Mouse (Mus musculus) megakaryocyte, adult 5-6 weeks (primary cell): Measurements from ENCODE around the gene Gpr137. TPM values are rescaled to one million over a fixed set of nuclear protein-coding genes. Genes with fewer than 3 reads are reported as not detected.
A peak's percentile ranks its signal among the peaks of the same experiment; 100 is the strongest.

ENCODE experiments used
- ATAC-seq: 2 replicates; pipeline ENCODE4 v1.8.0; 2016; ENCODE audit warnings: mild to moderate bottlenecking, inconsistent platforms; ENCODE audit not compliant: poor library complexity, severe bottlenecking
- total RNA-seq, 2 experiments: library from RNA; stranded (forward) in 1 of 2; stranded (reverse) in 1 of 2; fragments of 153-499, 151-499 nt in 1 of 2; fragments of 221-1000, 200-1000 nt in 1 of 2; gene quantifications; 2 replicates each; pipeline versions ENCODE4 v1.2.3 to v1.2.4; 2015 to 2017

Gpr137 gene
- total RNA-seq, 2 experiments from 2014 or later: 10.2 to 18.4 TPM

- no peak for ATAC-seq
These were observed 19.2 kb downstream of the Gpr137 start for GRCm38 (mm10) chr19:6922901-6923735.

GRCm38 (mm10) chr19:6921647-6922567 lies 20.4 kb downstream of the Gpr137 start, which contains the start of gene Esrra:
TSS of gene Esrra (minus strand) at chr19:6921813.
- ATAC-seq: peak; percentile 91

- ATAC-seq: no peak
These were observed 21.3 kb downstream of the Gpr137 start for GRCm38 (mm10) chr19:6920741-6921636.

GRCm38 (mm10) chr19:6919876-6920740 lies 22.2 kb downstream of the Gpr137 start:
- no peak for ATAC-seq

- ATAC-seq: no peak
These were observed 22.8 kb downstream of the Gpr137 start for GRCm38 (mm10) chr19:6919431-6919830.

GRCm38 (mm10) chr19:6918321-6918720 lies 24.0 kb downstream of the Gpr137 start:
- no peak for ATAC-seq

GRCm38 (mm10) chr19:6916496-6916895 lies 25.8 kb downstream of the Gpr137 start:
- no peak for ATAC-seq

- ATAC-seq: no peak
These were observed 27.0 kb downstream of the Gpr137 start for GRCm38 (mm10) chr19:6915276-6915675.

- no peak for ATAC-seq
These were observed 27.7 kb downstream of the Gpr137 start for GRCm38 (mm10) chr19:6914540-6914939.

GRCm38 (mm10) chr19:6913991-6914390 lies 28.3 kb downstream of the Gpr137 start:
- ATAC-seq: no peak

- ATAC-seq: no peak
These were observed 29.2 kb downstream of the Gpr137 start for GRCm38 (mm10) chr19:6913036-6913435.

- ATAC-seq: no peak
These were observed 29.9 kb downstream of the Gpr137 start for GRCm38 (mm10) chr19:6912205-6912970.

- no peak for ATAC-seq
These were observed 30.9 kb downstream of the Gpr137 start for GRCm38 (mm10) chr19:6911101-6912074.

- ATAC-seq: peak; percentile 22
These were observed 32.0 kb downstream of the Gpr137 start for GRCm38 (mm10) chr19:6910306-6910705.

GRCm38 (mm10) chr19:6909507-6910289 lies 32.6 kb downstream of the Gpr137 start, which contains the start of the genes Trmt112 and Prdx5:
TSS of gene Trmt112 (plus strand) at chr19:6909698.
TSS of gene Prdx5 (minus strand) at chr19:6910106.
- peak; percentile 88 for ATAC-seq

- ATAC-seq: no peak
These were observed 33.3 kb downstream of the Gpr137 start for GRCm38 (mm10) chr19:6909021-6909420.
